Mouse (Mus musculus) urinary bladder, postnatal 10 days (tissue): ENCODE data around the gene Pdrg1.

ENCODE experiments used
- DNase-seq: peaks from one replicate; pipeline ENCODE4 v3.0.0; 2022; ENCODE audit warnings: low spot score

Gene Pdrg1

GRCm38 (mm10) chr2:153031126-153032082, 16.2 kb upstream of the Pdrg1 start, which contains the start of gene Xkr7:
TSS of gene Xkr7 (plus strand) at chr2:153031852.
- no peak for DNase-seq

- no peak for DNase-seq
Measured at GRCm38 (mm10) chr2:153030422-153030821, 15.2 kb upstream of the Pdrg1 start.

GRCm38 (mm10) chr2:153027501-153027900, 12.3 kb upstream of the Pdrg1 start:
- no peak for DNase-seq

- DNase-seq = no peak
Measured at GRCm38 (mm10) chr2:153026052-153026451, 10.8 kb upstream of the Pdrg1 start.

GRCm38 (mm10) chr2:153022855-153023254, 7.6 kb upstream of the Pdrg1 start:
- no peak for DNase-seq

GRCm38 (mm10) chr2:153021163-153021562, 5.9 kb upstream of the Pdrg1 start:
- no peak for DNase-seq

GRCm38 (mm10) chr2:153019355-153019754, 4.1 kb upstream of the Pdrg1 start:
- no peak for DNase-seq

GRCm38 (mm10) chr2:153016786-153017185, 1.6 kb upstream of the Pdrg1 start:
- DNase-seq = no peak

GRCm38 (mm10) chr2:153015804-153016203, 577 bp upstream of the Pdrg1 start:
- DNase-seq = no peak

- no peak for DNase-seq
Measured at GRCm38 (mm10) chr2:153013724-153014515, 1.3 kb downstream of the Pdrg1 start.

- DNase-seq = no peak
Measured at GRCm38 (mm10) chr2:153009192-153009973, 5.8 kb downstream of the Pdrg1 start.

- no peak for DNase-seq
Measured at GRCm38 (mm10) chr2:153005981-153006380, 9.2 kb downstream of the Pdrg1 start.

- no peak for DNase-seq
Measured at GRCm38 (mm10) chr2:153003681-153004338, 11.4 kb downstream of the Pdrg1 start.

- DNase-seq = no peak
Measured at GRCm38 (mm10) chr2:153002492-153003248, 12.6 kb downstream of the Pdrg1 start.

- DNase-seq = no peak
Measured at GRCm38 (mm10) chr2:152997046-152997445, 18.2 kb downstream of the Pdrg1 start.

- no peak for DNase-seq
Measured at GRCm38 (mm10) chr2:152991529-152991928, 23.7 kb downstream of the Pdrg1 start.

GRCm38 (mm10) chr2:152985582-152985981, 29.6 kb downstream of the Pdrg1 start:
- no peak for DNase-seq

GRCm38 (mm10) chr2:152976991-152977390, 38.2 kb downstream of the Pdrg1 start:
- DNase-seq = no peak

GRCm38 (mm10) chr2:152965555-152965954, 49.7 kb downstream of the Pdrg1 start:
- no peak for DNase-seq

GRCm38 (mm10) chr2:152962091-152962793, 53.0 kb downstream of the Pdrg1 start, which contains the start of gene Ttll9:
TSS of gene Ttll9 (plus strand) at chr2:152962485.
- DNase-seq = no peak
